Mouse (Mus musculus): ENCODE data around the gene Ghrhr.

Gene Ghrhr

DNA sequence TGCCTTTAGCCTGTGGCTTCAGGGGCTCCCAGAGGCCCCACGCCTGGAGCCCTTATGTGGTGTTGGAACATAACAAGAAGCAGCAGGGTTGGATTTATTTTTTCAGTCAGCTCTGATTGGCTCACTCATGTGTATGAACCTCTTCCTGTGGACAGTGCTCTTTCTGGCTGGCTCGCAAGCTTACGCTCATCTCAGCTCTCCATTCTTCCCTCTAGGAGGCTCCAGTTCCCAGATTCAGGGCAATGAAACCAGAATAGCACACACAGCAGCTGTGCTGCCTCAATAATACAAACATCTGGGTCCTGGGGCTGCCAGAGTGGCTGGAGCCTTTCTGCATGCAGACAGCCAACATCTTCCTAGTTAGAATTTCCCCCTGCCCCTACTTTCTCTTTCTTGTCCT lies 20.1 kb downstream of the Ghrhr start:
- DNase-seq (ENCODE audit: low spot score): no peak

DNA sequence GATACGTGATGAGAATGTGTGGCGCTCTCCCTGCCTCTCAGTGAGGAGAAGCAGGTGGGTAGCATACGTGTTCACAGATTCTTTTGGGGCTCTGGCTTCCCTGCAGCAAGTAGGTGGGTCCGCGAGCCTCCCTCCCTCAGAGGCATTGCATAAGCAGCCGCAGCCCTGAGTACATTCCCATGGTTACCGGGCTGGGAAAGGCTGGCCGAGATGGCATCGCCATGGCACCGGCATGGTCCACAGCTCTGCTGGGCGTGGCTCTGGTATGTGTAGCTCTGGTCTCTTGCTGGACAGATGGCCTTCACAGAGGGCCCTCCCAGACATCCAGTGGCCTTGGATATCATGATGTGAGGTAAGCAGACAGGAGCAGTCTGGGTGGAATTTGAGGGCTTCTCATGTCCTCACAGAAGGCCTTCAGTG lies 20.5 kb downstream of the Ghrhr start:
- no peak for DNase-seq (ENCODE audit: low spot score)

DNA sequence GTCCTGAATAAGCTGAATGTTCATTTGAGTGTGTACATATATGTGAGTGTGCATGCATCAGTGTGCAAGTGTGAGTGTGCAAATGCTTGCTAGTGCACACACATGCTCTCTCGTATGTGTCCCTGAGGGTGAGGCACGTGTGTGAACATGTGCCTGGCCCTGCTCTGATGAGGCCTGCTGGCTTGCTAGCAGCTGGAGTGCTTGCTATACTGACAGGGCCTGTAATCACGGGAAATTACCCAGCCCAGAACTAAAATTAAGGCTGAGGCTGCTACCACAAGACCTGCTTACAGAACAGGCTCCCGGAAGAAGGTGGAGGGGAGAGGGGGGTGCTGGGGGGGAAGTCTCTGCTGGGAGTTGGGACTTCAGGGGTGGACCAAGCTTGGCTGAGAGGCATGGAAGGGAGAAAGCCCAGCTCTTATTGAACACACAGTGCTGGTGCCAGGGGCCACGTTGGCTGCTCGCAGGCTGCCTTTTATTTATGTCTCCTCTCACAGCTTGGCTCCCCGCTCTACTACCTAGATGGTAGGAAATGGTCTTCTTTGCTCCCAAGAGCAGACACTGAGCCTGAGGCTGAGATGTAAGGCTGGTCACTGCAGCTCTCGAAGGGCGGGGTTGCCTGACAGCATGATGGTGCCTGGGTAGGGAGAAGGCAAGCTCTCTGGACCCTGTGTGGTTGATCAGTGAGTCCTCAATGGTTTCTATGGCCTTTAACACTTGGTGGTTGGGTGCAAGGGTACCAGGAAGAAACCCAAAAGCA lies 23.0 kb downstream of the Ghrhr start:
- no peak for DNase-seq (ENCODE audit: low spot score)

DNA sequence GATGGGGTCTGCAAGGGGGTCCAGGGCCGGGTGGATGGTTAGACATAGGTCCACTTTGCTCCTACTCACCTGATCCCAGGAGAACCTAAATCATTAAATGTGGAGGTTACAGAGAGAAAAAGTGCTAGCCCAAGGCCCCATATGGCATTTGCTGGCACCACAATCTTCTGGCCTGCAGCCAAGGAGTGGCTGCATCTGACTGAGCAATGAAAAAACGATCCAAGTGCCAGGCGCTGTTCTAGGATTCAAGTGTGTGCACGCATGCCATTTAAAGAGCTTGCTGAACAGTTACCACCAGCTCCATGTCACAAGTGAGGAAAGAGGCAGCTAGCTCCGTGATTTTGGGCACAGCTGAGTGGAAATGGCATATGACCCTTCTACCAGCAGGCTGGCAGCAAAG lies 23.8 kb downstream of the Ghrhr start:
- DNase-seq (ENCODE audit: low spot score): no peak

DNA sequence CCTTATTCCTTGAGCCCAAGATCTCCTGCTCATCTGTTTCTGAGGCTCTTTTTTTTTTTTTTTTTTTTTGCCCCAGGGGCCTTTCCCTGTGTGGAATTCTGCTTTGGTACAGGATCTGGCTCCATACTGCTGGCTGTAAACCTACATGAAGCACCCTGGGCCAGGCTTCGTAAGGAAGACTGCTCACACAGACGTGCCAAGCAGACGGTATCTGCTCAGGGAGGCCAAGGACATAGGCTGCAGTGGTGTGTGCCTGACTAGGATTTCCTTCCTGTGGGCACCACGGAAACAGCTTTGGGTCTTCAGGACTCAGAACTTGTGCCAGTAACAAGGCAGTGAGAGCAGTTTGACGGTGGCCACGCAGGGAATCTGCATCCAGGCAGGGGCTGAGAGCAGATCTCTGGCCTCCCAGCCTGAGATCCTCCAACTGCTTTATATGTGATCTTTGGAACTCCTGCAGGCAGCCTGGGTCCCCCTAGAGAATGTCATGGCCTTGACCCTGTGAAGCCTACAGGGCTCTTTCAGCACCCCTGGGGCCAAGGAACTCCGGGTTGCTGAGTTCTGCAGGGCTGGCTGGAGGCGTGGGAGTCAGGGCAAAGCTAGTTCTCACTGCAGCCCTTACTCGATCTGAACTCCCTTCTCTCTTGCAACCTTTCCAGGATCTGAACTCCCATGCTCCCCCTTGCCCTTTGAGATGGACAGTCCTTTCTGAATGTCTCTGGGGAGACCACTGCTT lies 26.1 kb downstream of the Ghrhr start:
- DNase-seq (ENCODE audit: low spot score): no peak

DNA sequence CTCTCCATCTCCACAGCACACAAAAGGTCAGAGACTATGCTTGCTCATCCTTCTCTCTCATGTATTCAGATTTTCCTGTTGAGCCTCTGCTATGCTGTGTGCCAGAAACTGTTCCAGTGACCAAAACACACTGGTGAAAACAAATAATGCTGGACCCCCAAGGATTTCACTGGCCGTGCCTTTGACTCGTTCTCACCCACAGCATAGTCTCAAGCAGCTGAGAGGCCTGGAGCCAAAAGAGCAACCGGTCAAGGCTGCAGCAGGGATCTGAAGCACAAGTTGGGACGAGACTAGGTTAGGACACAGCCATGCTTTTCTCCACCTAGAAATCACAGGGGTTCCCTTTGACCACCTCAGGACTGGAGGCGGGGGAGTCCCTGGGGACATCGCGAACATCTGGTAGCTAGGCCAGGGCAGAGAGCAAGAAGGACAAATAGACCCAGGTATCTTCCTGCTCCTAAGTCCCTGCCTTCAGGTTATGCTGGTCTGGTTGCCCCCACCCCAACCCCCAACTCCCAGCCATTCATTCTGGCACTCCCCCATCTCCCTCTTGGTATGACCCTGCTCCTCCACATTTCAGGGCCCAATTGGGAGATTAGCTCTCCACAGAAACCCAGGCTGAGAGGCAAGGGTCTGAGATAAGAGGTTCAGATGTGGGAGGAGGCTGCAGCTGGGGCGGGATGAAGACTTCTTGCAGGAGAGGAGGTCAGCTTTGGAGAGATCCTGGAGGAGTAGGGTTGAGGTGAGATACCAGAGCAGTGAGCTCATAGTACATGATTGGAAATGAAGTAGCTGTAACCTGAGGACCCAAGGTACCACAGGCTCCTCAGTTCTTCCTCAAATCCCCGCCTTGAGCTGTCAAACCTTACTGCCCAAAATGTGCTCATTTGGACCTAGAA lies 27.6 kb downstream of the Ghrhr start:
- no peak for DNase-seq (ENCODE audit: low spot score)

DNA sequence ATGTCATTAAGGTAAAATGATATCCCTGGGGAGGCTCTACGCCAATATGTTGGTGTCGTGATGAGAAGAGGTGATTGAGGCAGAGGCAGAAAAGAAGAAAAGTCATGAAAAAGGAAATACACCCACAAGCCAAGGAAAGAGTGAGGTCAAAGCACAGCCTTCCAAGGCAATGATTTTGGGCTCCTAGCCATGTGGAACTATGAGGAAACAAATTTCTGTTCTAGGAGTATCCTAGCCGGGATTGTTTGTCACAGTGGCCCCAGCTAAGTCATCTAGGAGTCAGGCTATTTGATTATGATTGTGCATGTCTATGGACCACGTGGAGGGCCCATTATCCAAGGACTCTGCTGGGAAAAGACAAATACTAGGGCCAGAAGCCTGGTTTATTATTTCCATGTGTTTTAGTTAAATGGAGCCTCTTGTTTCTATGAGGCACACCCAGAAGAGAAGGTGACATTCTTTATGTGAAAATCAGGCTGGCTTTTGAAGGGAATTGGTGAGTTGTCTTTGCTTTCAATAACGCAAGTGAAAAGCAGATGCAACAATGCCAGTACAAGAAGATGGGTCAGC lies 28.4 kb downstream of the Ghrhr start:
- DNase-seq (ENCODE audit: low spot score): no peak

DNA sequence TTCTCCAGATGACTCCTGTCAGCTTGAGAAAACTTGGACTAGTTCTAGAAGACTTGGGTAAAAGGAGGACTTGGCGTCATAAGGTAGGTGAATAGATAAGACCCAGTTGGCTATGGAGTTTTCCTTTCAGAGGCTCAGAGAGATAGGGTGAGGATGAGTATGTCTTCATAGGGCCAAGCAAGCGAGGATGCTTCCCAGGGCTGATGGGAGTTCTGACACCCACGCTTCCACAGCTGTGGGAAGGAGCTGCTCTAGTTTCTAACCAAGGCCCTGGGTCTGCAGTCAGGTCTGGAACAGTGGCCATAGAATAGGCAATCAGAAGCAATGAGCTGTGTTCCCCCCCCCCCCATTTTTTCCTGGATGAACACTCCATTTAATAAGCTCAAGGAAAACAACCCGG lies 31.2 kb downstream of the Ghrhr start:
- no peak for DNase-seq (ENCODE audit: low spot score)

DNA sequence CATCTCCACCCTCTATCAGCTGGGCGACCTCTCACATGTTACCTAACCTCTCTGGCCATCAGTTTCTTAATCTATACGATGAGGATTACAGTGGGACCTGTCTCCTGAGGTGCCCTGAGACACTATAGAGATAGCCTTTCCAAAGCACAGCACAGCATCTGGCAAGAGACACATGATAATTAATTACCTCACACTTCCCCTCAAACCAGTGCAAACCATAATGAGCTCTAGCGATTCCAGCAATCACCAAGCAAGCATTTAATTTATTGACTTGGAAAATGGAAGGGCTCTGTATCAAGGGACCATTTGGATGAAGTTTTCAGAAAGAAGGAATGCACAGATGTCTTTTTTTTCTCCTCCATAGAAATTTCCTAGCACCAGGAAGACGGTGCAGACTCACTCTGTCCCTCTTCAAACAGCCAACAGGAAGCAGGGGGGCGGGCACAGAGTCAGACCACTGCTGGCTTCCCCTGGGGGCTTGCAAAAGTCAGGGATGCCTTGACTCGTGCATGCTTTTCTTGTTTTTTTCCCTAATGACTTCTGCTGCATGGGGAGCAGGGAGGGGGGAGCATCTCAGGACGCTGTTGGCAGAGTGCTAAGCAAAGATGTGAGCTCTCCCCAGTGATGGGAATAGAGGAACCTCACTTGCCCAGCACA lies 34.2 kb downstream of the Ghrhr start:
- no peak for DNase-seq (ENCODE audit: low spot score)

DNA sequence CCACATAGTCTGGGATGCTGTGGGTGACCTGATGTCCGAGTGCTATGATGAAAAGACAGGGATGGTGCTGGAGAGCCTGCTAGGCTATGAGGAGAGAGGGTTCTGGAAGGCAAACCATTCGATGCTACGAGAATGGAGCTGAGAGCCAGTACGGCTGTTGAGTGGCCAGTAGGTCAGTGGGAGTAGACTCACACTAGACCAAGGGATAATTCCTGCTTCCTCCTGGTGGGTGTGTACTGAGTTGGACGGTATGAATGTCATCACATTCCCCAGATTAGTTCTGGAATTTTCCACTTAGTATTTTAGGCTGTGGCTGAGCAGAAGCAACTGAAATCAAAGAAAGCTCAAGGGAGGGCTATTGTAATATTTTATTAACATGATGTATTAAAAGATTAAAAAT lies 34.9 kb downstream of the Ghrhr start:
- no peak for DNase-seq (ENCODE audit: low spot score)

DNA sequence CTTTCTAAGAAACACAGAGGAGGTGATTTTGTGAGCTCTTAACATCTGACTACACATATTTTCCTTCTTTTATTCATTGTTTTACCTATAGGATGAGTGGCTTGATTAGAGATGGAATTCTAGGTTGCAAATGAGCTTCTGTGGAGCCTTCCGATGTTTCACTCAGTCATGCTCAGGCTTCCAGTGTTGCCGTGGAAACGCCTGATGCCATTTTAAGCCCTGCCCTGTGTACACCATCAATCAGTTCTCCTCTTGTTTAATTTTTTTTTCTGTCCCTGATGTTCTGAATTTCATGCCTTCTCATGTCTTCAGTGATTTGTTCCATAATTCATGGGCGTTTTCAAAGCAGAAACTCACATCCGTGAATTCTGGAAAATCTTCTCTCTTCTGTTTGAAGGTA lies 40.1 kb downstream of the Ghrhr start:
- DNase-seq (ENCODE audit: low spot score): no peak

DNA sequence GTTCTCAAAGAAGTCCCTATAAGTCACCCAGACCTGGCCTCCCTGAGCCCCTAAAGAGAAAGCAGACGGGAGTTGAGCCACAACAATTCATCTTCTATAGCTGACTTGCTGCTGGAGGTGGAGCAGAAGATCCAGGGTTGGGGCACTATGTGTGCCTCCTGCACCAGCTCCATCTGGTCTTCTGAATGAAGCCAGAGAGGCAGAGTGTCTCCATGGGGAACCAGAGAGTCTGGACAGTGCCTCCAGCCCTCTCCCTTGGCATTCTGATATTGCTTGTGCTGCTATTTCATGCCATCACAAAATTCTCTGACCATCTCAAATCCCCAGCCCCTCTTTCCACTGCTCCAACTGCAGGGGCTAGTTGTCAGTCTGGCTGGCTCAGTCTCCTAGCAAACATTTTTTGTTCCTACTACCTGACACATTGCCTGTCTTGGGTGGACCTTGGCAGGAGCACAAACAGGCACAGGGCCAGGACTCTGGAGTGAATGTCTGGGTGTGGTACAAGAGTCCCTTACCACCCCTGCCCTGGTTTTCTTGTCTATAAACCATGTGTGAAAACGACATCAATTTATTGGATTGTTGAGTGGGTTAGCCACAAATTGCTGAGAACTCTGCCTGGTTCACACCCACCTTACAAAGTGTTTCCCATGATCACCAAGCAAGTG lies 42.8 kb downstream of the Ghrhr start:
- no peak for DNase-seq (ENCODE audit: low spot score)

DNA sequence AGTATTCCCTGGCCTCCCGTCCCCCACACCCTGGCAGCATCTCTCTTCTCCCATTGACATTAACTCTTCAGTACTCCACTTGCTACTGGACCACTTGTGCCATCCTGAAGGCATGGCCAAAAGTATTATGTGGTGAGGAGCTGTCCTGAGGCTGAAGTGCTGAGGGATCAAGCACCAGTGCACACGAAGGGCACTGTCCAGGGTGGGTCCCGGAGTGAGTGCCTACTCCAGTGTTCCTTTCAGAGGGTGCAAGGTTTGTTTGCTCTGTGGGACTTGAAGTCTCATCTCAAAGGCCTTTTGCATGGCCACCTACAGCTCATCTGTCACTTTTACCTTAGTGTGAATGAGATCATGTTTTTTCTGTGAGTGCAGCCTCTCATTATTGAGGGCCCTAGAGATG lies 44.3 kb downstream of the Ghrhr start:
- DNase-seq (ENCODE audit: low spot score): no peak

DNA sequence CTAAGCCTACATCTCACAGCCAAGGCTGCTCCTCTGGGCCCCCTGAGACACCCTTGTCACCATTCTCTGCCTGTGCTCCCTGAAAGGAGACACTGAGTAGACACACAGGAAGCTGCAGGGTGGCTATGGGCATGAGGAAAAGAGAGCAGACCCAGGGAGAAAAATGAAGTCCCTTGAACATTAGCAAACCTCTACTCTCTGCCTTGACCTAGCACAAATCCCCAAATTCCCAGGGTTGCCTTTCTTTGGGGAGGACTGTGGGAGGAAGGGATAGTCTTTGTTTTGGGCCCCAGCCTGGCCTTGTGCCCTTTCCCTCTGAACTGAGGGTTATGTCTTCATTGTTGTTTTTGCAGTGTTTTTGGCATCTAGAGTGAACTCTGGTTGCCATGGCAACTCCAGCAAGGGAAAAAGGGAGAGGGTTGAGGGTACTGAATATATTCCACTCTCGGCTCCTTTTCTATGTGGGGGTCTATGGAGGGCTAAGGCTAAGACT lies 44.8 kb downstream of the Ghrhr start:
- no peak for DNase-seq (ENCODE audit: low spot score)

DNA sequence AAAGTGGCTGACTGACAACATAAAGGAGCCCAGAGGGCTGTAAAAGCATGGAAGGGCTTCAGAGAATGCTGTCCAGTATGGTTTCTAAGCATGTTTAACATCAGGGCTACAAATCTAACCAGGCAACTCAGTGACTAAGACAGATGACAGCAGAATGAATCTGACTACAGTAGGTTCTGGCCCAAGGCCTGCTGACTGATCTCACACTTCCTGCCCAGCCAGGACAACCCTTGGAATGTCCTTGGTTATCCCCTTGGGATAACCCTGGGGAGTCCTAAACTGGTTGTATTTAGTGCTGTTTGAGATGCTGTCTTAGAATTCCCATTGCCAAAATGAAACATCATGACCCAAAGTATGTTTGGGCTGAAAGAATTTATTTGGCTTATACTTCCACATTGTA lies 56.0 kb downstream of the Ghrhr start:
- no peak for DNase-seq (ENCODE audit: low spot score)

DNA sequence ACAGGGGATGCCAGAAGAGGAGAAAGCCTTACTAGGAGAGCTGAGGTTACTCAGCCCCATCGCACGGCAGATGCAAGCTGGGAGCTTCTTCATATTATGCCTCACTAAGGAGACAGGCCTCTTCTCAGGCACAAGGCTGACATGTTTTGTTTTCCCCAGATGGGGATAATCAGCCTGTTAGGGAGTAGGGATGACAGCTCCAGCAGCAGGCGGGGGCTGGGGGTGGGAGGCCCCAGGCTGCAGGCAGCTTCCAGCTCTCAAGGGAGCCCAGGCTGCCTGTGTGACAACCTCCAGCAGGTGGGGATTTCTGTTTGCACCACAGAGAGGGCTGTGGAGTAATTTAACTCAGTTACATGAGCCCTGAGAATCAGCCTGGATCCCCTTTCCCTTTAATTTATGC lies 58.3 kb downstream of the Ghrhr start:
- no peak for DNase-seq (ENCODE audit: low spot score)

DNA sequence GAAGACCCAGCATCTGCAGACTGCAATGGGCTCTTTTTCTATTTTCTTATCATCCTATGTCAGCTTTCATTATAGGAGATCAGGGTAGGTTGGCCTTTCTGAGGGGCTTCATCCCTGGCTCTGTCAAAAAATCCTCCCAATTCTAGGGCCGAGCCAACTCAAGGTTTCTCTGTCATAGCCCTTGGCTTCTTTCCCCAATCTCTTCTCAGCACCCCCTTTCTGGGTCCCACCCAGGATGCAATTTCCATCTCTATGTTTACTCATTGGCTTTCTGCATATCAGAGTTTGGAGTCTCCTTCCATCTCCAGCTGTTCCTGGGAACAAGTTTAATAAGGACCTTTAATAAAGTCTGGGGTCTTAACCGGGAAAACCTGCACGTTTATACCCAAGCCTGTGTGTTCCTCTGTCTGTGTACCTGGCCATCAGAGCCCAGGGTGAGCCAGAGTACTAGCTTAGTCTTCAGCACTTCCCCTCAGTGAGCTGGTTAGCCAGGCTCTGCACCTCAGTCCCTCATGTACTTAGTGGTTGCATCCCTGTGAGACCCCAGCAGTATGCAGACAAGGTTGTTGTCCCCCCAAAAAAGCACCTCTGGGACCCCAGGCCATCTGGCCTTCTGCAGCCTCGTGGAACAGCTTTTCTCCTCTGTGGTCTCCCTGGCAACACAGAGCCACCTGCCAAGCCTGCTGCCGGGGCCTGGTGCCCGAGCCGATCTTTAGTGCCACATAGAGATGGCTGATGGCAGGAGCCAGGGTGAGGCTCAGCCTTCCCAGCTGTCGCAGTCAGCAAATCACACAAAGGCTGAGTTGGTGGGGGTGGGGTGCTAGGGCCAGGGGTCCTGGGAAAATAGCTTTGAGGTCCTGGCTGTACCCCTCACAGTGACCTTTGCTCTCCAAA lies 59.4 kb downstream of the Ghrhr start:
- DNase-seq (ENCODE audit: low spot score): no peak

DNA sequence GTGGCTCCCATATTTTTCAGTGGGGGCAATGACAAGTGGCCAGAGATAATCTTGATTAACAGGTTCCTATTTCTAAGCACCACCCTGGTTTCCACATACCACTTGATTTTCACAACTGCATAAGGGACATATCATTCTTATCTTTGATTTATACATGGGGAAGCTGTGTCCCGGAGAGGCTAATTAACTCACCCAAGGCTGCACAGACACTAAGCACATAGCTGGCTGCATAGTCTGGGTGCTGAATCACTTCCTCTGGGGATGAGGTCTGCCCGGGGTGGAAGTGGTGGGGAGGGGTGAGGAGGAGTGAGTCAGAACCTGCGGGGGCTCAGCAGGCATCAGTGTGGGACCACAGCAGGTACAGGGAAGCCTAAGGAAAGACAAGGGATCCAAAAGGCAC lies 61.8 kb downstream of the Ghrhr start:
- DNase-seq (ENCODE audit: low spot score): no peak
